Mouse (Mus musculus) ovary, postnatal 10 days (tissue): ENCODE measurements around the gene Scand1.

ENCODE experiments used
- DNase-seq: peaks from one replicate; pipeline ENCODE4 v3.0.0; 2022; ENCODE audit warnings: low spot score

Gene Scand1

GRCm38 (mm10) chr2:156312297-156312897 is at the start of gene Scand1, which contains the start of gene Cnbd2:
Gene Scand1 (minus strand): TSS chr2:156312704.
Gene Cnbd2 (plus strand): TSS chr2:156312299.
- DNase-seq, result peak; percentile 73

DNA sequence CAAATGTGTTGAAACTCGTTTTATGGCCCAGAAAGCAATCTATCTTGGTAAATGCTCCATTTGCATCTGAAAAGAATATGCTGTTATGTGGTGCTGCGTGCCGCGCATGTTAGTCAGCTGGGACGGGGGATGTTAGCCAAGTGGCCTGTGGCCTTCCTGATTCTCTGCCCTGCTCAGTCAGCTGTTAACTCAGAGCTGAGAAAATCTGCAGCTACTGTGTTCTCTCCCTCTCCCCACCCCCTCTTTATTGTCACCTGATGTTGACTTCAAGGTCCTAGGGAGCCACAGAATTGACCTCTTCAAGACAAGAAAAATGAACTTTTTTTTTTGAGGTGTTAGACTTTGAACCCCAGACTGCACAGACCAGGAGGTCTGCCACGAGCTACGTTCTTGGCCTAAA is 43.5 kb upstream of the Scand1 start:
- DNase-seq, result no peak

DNA sequence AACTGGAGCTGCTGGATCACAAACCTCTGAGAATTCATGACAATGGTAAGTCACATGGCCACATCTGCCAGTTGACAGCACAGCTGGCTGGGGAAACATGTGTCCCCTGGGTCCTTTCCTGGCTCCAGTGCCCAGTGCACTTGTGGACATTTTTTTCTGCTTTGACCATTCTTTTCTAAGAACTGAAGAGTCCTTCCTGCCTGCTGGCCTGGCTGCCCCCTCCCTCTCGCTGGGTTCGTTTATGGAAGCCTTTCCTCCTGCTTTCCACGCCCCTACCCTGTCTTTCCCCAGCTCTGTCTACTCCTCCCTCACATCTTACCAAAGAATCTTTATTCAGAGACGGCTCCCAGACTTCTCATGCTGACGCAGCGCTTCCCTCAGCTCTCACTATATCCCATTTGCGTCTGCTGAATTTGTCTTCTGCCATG is 40.8 kb upstream of the Scand1 start:
- DNase-seq, result no peak

- DNase-seq, result no peak
These were observed 40.1 kb upstream of the Scand1 start for GRCm38 (mm10) chr2:156352413-156353165.

- DNase-seq, result no peak
These were observed 38.7 kb upstream of the Scand1 start for GRCm38 (mm10) chr2:156351243-156351642.

DNA sequence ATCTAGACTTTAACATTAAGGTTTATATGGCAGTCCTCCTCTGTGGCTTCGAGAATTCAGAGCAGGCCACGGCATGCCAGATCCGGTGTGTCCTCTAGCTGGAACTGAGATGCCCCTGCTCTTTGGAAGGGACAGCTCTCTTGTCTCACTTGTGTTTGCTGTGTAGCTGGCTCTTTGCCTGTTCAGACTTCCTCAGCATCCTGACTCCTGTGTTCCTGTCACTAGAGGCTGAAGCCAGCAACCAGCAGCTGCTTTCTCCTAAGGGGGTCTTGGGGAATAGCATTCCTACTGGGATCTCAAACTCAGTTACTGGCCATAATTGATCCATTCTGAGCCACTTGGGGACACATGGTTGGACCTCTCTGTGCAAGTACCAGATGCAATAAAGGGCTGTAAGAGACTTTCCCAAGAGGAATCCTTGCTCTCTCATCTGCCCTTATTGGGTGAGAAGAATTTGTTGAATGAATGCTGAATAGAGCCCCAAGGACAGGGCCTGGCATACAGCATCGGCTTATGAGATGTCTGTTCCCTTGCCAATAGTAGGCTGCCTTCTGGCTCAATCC is 36.9 kb upstream of the Scand1 start:
- no peak for DNase-seq

DNA sequence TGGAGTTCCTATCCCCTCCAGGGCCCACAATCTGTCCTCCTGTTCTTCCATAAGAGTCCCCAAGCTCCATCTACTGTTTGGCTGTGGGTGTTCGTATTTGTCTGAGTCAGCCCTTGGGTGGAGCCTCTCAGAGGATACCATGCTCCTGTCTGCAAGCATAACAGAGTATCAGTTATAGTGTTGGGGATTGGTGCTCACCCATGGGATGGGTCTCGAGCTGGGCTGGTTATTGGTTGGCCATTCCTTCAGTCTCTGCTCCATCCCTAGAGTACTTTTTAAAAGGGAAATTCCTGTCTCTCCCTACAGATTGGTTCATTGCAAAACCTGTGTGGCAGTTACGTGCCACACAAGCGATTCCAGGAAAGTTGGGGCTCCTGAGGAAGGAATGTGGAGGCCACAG is 36.3 kb upstream of the Scand1 start:
- no peak for DNase-seq

- no peak for DNase-seq
These were observed 32.5 kb upstream of the Scand1 start for GRCm38 (mm10) chr2:156344775-156345532.

GRCm38 (mm10) chr2:156340078-156340477 is 27.6 kb upstream of the Scand1 start:
- no peak for DNase-seq

- DNase-seq, result no peak
These were observed 19.0 kb upstream of the Scand1 start for GRCm38 (mm10) chr2:156331446-156331965.

DNA sequence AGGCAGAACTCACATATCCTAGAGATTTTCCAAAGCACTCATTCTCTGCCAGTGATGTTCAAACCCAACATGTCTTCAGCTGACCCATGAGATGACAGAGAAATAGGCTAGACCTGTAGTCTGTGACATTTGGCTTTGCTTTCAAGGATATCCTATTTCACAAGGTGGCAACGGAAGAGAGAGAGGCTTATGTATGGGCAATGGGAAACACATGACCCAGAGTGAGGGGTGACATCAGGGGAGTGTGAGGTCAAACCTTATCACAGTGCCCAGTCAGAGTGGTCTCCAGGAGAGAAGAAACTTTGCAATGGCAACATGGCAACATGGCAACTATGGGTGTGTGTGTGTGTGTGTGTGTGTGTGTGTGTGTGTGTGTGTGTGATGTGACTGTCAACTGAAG is 18.2 kb upstream of the Scand1 start:
- no peak for DNase-seq

- DNase-seq, result no peak
These were observed 12.2 kb upstream of the Scand1 start for GRCm38 (mm10) chr2:156324681-156325080.

GRCm38 (mm10) chr2:156324116-156324588 is 11.6 kb upstream of the Scand1 start:
- DNase-seq, result no peak

GRCm38 (mm10) chr2:156321538-156321937 is 9.0 kb upstream of the Scand1 start:
- no peak for DNase-seq

DNA sequence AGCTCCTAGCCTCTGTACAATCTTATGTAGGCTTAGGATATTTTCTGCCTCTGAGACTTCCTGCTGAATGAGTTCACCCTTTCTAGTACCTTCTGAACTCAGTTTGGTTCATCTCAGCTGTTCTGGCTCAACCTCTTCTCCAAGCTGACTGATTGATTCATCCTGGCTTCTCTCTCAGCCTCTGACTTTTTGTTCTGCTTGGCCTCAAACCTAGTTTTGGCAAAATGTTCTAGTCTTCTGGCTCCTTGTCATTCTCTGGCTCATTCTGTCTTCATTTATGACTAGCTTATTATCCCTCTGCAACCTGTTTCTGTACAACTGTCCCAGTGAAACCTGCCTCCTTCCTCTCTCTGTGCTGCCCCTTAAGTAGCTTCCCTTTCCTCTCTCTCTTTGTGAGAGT is 6.0 kb upstream of the Scand1 start:
- DNase-seq, result no peak

- DNase-seq, result no peak
These were observed 2.3 kb upstream of the Scand1 start for GRCm38 (mm10) chr2:156314811-156315210.

DNA sequence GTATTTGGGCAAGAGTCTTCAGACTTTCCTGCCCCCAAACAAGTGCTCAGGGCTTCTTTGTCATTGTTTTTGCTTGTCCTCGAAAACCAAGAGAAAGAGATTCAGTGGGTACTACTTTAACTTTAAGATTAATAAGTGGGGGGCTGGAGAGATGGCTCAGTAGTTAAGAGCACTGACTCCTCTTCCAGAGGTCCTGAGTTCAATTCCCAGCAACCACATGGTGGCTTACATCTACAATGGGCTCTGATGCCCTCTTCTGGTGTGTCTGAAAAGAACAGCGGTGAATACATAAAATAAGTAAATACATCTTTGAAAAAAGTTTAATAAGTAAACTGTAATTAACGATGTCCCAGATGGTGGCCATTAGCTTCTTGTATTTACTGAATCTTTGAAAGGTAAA is 649 bp upstream of the Scand1 start:
- no peak for DNase-seq

- peak; percentile 52 for DNase-seq
These were observed 638 bp downstream of the Scand1 start for GRCm38 (mm10) chr2:156311841-156312291.

- DNase-seq, result no peak
These were observed 1.1 kb downstream of the Scand1 start for GRCm38 (mm10) chr2:156311441-156311840.

- no peak for DNase-seq
These were observed 1.6 kb downstream of the Scand1 start for GRCm38 (mm10) chr2:156310945-156311344.

- no peak for DNase-seq
These were observed 2.0 kb downstream of the Scand1 start for GRCm38 (mm10) chr2:156310455-156310854.

GRCm38 (mm10) chr2:156309948-156310347 is 2.6 kb downstream of the Scand1 start:
- no peak for DNase-seq
